Mouse (Mus musculus) MEL (cell line): ENCODE data around the gene Adam11. TPM values are rescaled to one million over a fixed set of nuclear protein-coding genes. Genes with fewer than 3 reads are reported as not detected.

ENCODE experiments used
- DNase-seq: peaks from one replicate; pipeline ENCODE4 v3.0.0; 2011; ENCODE audit warnings: low read depth, low spot score
- H3K27ac ChIP-seq: 2 replicates; pipeline ENCODE4 v1.5.1; 2012; ENCODE audit warnings: low read depth, mild to moderate bottlenecking, control low read depth, low read length, moderate library complexity; ENCODE audit not compliant: control insufficient read depth
- H3K27me3 ChIP-seq, 2 experiments: fragments of 150-350 bp in 1 of 2; sonication (generic) in 1 of 2; 2 replicates each; pipeline ENCODE4 v1.6.1; 2012; ENCODE audit warnings: low read length in 2 of 2, mild to moderate bottlenecking in 2 of 2, improper control_type of control experiment in 1 of 2, moderate library complexity in 1 of 2; ENCODE audit not compliant: insufficient read depth in 2 of 2, control insufficient read depth in 1 of 2
- H3K36me3 ChIP-seq, 2 experiments: 2 replicates each; pipeline ENCODE4 v1.6.1; 2012 to 2014; ENCODE audit warnings: low read length in 2 of 2, improper control_type of control experiment in 1 of 2, inconsistent platforms in 1 of 2, mild to moderate bottlenecking in 1 of 2; ENCODE audit not compliant: insufficient read depth in 2 of 2, control insufficient read depth in 1 of 2
- H3K4me1 ChIP-seq, 2 experiments: fragments of 150-350 bp in 1 of 2; sonication (generic) in 1 of 2; 2 replicates each; pipeline ENCODE4 v1.6.1; 2012; ENCODE audit warnings: low read length in 2 of 2, improper control_type of control experiment in 1 of 2, mild to moderate bottlenecking in 1 of 2; ENCODE audit not compliant: insufficient read depth in 2 of 2, control insufficient read depth in 1 of 2
- H3K4me3 ChIP-seq, 2 experiments: fragments of 150-350 bp in 1 of 2; sonication (generic) in 1 of 2; 2 replicates each; pipeline ENCODE4 v1.5.1; 2012; ENCODE audit warnings: low read depth in 2 of 2, low read length in 2 of 2, mild to moderate bottlenecking in 2 of 2, moderate library complexity in 2 of 2, control low read depth in 1 of 2, improper control_type of control experiment in 1 of 2; ENCODE audit not compliant: control insufficient read depth in 1 of 2, insufficient read depth in 1 of 2
- H3K79me2 ChIP-seq: 2 replicates; pipeline ENCODE4 v1.6.1; 2012; ENCODE audit warnings: mild to moderate bottlenecking, low read length, moderate library complexity; ENCODE audit not compliant: control insufficient read depth, poor library complexity, insufficient read depth
- H3K9ac ChIP-seq: 2 replicates; pipeline ENCODE4 v1.6.1; 2012; ENCODE audit warnings: low read depth, mild to moderate bottlenecking, control low read depth, low read length, moderate library complexity; ENCODE audit not compliant: control insufficient read depth, poor library complexity, severe bottlenecking
- H3K9me3 ChIP-seq: fragments of 150-350 bp; sonication (generic); replicated peaks from 2 replicates; pipeline ENCODE4 v1.6.1; 2012; ENCODE audit warnings: mild to moderate bottlenecking, low read length, improper control_type of control experiment, moderate library complexity; ENCODE audit not compliant: insufficient read depth
- BHLHE40 ChIP-seq: IDR thresholded peaks from 2 replicates; pipeline ENCODE4 v1.6.1; 2012; ENCODE audit warnings: low read depth, mild to moderate bottlenecking, inconsistent platforms, low read length, improper control_type of control experiment, borderline replicate concordance
- CHD1 ChIP-seq: IDR thresholded peaks from 2 replicates; pipeline ENCODE4 v1.6.1; 2012; ENCODE audit warnings: low read depth, mild to moderate bottlenecking, inconsistent platforms, low read length, improper control_type of control experiment
- CHD2 ChIP-seq: IDR thresholded peaks from 2 replicates; pipeline ENCODE4 v1.6.1; 2011; ENCODE audit warnings: low read length, improper control_type of control experiment
- CTCF ChIP-seq, 3 experiments: IDR thresholded peaks in 2 of 3; conservative IDR thresholded peaks in 1 of 3; 2 replicates each; pipeline ENCODE4 v1.5.1; 2011 to 2012; ENCODE audit warnings: low read length in 3 of 3, low read depth in 2 of 3, mild to moderate bottlenecking in 2 of 3, improper control_type of control experiment in 1 of 3, inconsistent platforms in 1 of 3, mixed read lengths in 1 of 3, moderate library complexity in 1 of 3; ENCODE audit not compliant: control insufficient read depth in 1 of 3, insufficient read depth in 1 of 3, poor library complexity in 1 of 3, severe bottlenecking in 1 of 3
- E2F4 ChIP-seq: IDR thresholded peaks from 2 replicates; pipeline ENCODE4 v1.6.1; 2011; ENCODE audit warnings: low read depth, low read length, improper control_type of control experiment, borderline replicate concordance
- ELF1 ChIP-seq: IDR thresholded peaks from 2 replicates; pipeline ENCODE4 v1.6.1; 2014; ENCODE audit warnings: low read depth, mild to moderate bottlenecking, inconsistent platforms, low read length, improper control_type of control experiment, moderate library complexity
- EP300 ChIP-seq, 2 experiments: IDR thresholded peaks; 2 replicates each; pipeline ENCODE4 v1.6.1; 2011; ENCODE audit warnings: improper control_type of control experiment in 2 of 2, low read length in 2 of 2, low read depth in 1 of 2, mild to moderate bottlenecking in 1 of 2
- ETS1 ChIP-seq: IDR thresholded peaks from 2 replicates; pipeline ENCODE4 v1.6.1; 2012; ENCODE audit warnings: low read depth, mild to moderate bottlenecking, inconsistent platforms, low read length, improper control_type of control experiment, moderate library complexity
- GABPA ChIP-seq: IDR thresholded peaks from 2 replicates; pipeline ENCODE4 v1.6.1; 2012; ENCODE audit warnings: low read depth, mild to moderate bottlenecking, inconsistent platforms, low read length, improper control_type of control experiment, moderate library complexity
- HCFC1 ChIP-seq: IDR thresholded peaks from 2 replicates; pipeline ENCODE4 v1.6.1; 2012; ENCODE audit warnings: low read depth, mild to moderate bottlenecking, inconsistent platforms, low read length, improper control_type of control experiment, moderate library complexity
- KAT2A ChIP-seq: conservative IDR thresholded peaks from 2 replicates; pipeline ENCODE4 v1.6.1; 2012; ENCODE audit warnings: low read depth, low read length, improper control_type of control experiment, inconsistent platforms
- MAX ChIP-seq: IDR thresholded peaks from 2 replicates; pipeline ENCODE4 v1.6.1; 2011; ENCODE audit warnings: low read length, improper control_type of control experiment
- MXI1 ChIP-seq: IDR thresholded peaks from 2 replicates; pipeline ENCODE4 v1.6.1; 2011; ENCODE audit warnings: mild to moderate bottlenecking, low read depth, low read length, improper control_type of control experiment
- MYC ChIP-seq: IDR thresholded peaks from 2 replicates; pipeline ENCODE4 v1.6.1; 2011; ENCODE audit warnings: low read depth, mild to moderate bottlenecking, low read length, improper control_type of control experiment, moderate library complexity
- NRF1 ChIP-seq: IDR thresholded peaks from 2 replicates; pipeline ENCODE4 v1.6.1; 2014; ENCODE audit warnings: low read depth, mild to moderate bottlenecking, inconsistent platforms, low read length, improper control_type of control experiment, moderate library complexity; ENCODE audit not compliant: poor library complexity, insufficient read depth, severe bottlenecking
- POLR2A ChIP-seq, 2 experiments: IDR thresholded peaks; 2 replicates each; pipeline ENCODE4 v1.6.1; 2011 to 2012; ENCODE audit warnings: low read length in 2 of 2, mild to moderate bottlenecking in 2 of 2, control low read depth in 1 of 2, improper control_type of control experiment in 1 of 2, low read depth in 1 of 2, moderate library complexity in 1 of 2; ENCODE audit not compliant: control insufficient read depth in 1 of 2, insufficient read depth in 1 of 2, poor library complexity in 1 of 2
- POLR2AphosphoS2 ChIP-seq: IDR thresholded peaks from 2 replicates; pipeline ENCODE4 v1.6.1; 2011; ENCODE audit warnings: low read length, improper control_type of control experiment
- SIN3A ChIP-seq: IDR thresholded peaks from 2 replicates; pipeline ENCODE4 v1.6.1; 2012; ENCODE audit warnings: low read length, improper control_type of control experiment, inconsistent platforms
- SMC3 ChIP-seq: IDR thresholded peaks from 2 replicates; pipeline ENCODE4 v1.6.1; 2011; ENCODE audit warnings: low read depth, low read length, improper control_type of control experiment
- TBP ChIP-seq: IDR thresholded peaks from 2 replicates; pipeline ENCODE4 v1.8.0; 2011; ENCODE audit warnings: low read depth, low read length, improper control_type of control experiment
- UBTF ChIP-seq: IDR thresholded peaks from 2 replicates; pipeline ENCODE4 v1.6.1; 2012; ENCODE audit warnings: low read depth, mild to moderate bottlenecking, inconsistent platforms, low read length, improper control_type of control experiment, moderate library complexity, borderline replicate concordance; ENCODE audit not compliant: insufficient read depth
- USF1 ChIP-seq: IDR thresholded peaks from 2 replicates; pipeline ENCODE4 v1.6.1; 2014; ENCODE audit warnings: low read depth, mild to moderate bottlenecking, inconsistent platforms, low read length, improper control_type of control experiment, moderate library complexity
- USF2 ChIP-seq, 2 experiments: IDR thresholded peaks; 2 replicates each; pipeline ENCODE4 v1.6.1; 2011 to 2012; ENCODE audit warnings: improper control_type of control experiment in 2 of 2, low read length in 2 of 2, borderline replicate concordance in 1 of 2, inconsistent platforms in 1 of 2, low read depth in 1 of 2, mild to moderate bottlenecking in 1 of 2; ENCODE audit not compliant: insufficient read depth in 1 of 2
- ZC3H11A ChIP-seq: IDR thresholded peaks from 2 replicates; pipeline ENCODE4 v1.6.1; 2012; ENCODE audit warnings: low read depth, mild to moderate bottlenecking, inconsistent platforms, low read length, improper control_type of control experiment
- ZKSCAN1 ChIP-seq: IDR thresholded peaks from 2 replicates; pipeline ENCODE4 v1.6.1; 2012; ENCODE audit warnings: low read depth, mild to moderate bottlenecking, inconsistent platforms, low read length, improper control_type of control experiment, moderate library complexity
- ZMIZ1 ChIP-seq: IDR thresholded peaks from 2 replicates; pipeline ENCODE4 v1.6.1; 2012; ENCODE audit warnings: low read depth, mild to moderate bottlenecking, inconsistent platforms, low read length, improper control_type of control experiment, moderate library complexity
- ZNF384 ChIP-seq: IDR thresholded peaks from 2 replicates; pipeline ENCODE4 v1.6.1; 2012; ENCODE audit warnings: low read depth, mild to moderate bottlenecking, inconsistent platforms, low read length, improper control_type of control experiment
- polyA plus RNA-seq, 2 experiments: library from polyadenylated mRNA; stranded (reverse) in 1 of 2; unstranded in 1 of 2; fragments of >175 nt in 1 of 2; fragments of >200 nt in 1 of 2; gene quantifications; 2 replicates each; pipeline versions ENCODE4 v1.2.1 to v1.2.4; 2012; ENCODE audit warnings: low replicate concordance in 2 of 2, low read depth in 1 of 2; ENCODE audit not compliant: insufficient read length in 2 of 2, insufficient read depth in 1 of 2, missing spikeins in 1 of 2
- total RNA-seq: library from RNA; depleted of rRNA; stranded (reverse); fragments of 300-350 nt; gene quantifications from 2 replicates; pipeline ENCODE4 v1.2.3, GENCODE M21; 2012

The Adam11 gene
- total and polyA plus RNA-seq, 3 experiments, result 0.08 to 0.36 TPM; not detected in 1

GRCm38 (mm10) chr11:102779081-102779638, 17.9 kb downstream of the Adam11 start:
- Histone ChIP-seq H3K27ac (no peak overlapping the region), H3K27me3 (peaks cover 6 to 10% of the 10 kb centered on the region in 2 experiments), H3K79me2 (no peaks in the 10 kb centered on the region), H3K9ac (no peak overlapping the region), H3K36me3 (no peaks in the 10 kb centered on the region), H3K4me3 (no peak overlapping the region), H3K9me3 (no peaks in the 10 kb centered on the region), H3K4me1 (peaks cover 0 to 15% of the 10 kb centered on the region in 2 experiments; a peak in 2 of 4 replicates)
- DNase-seq, result no peak
- TF ChIP-seq ZC3H11A, result no peak
- TF ChIP-seq MXI1, result no peak
- no peak for TF ChIP-seq NRF1
- no peak for TF ChIP-seq USF1
- no peak for TF ChIP-seq ELF1
- no peak for TF ChIP-seq CHD2
- TF ChIP-seq TBP, result no peak
- no peak for TF ChIP-seq ETS1
- no peak for TF ChIP-seq POLR2A (IDR thresholded peaks at IDR 0.05; ENCODE audit: control insufficient read depth in 1 of 2, insufficient read depth in 1 of 2, low read depth in 1 of 2, low read length in 2 of 2, poor library complexity in 1 of 2)
- no peak for TF ChIP-seq SIN3A
- no peak for TF ChIP-seq BHLHE40
- no peak for TF ChIP-seq POLR2AphosphoS2
- no peak for TF ChIP-seq ZMIZ1

- Histone ChIP-seq H3K27ac (no peak overlapping the region), H3K79me2 (no peaks in the 10 kb centered on the region), H3K27me3 (peaks cover 6 to 11% of the 10 kb centered on the region in 2 experiments), H3K9ac (0 out of 2 replicates have a peak overlapping the region, but pooled peaks have one; percentile 12), H3K36me3 (no peaks in the 10 kb centered on the region), H3K4me1 (peaks cover 0 to 10% of the 10 kb centered on the region in 2 experiments; a peak in 2 of 4 replicates), H3K9me3 (no peaks in the 10 kb centered on the region), H3K4me3 (no peak overlapping the region)
- TF ChIP-seq CHD1 (no peak), ZC3H11A (no peak), UBTF (no peak), ETS1 (no peak), MAX (no peak), BHLHE40 (no peak), MYC (no peak), KAT2A (no peak), SMC3 (no peak), GABPA (no peak), CTCF (IDR thresholded peaks at IDR 0.05 in 2 of 3, conservative IDR thresholded peaks at IDR 0.05 in 1 of 3; ENCODE audit: control insufficient read depth in 1 of 3, insufficient read depth in 1 of 3, low read depth in 2 of 3, low read length in 3 of 3, poor library complexity in 1 of 3, severe bottlenecking in 1 of 3) (no peak), HCFC1 (no peak), ZNF384 (no peak), ZMIZ1 (no peak), E2F4 (no peak), USF1 (no peak), ZKSCAN1 (no peak), EP300 (IDR thresholded peaks at IDR 0.05; ENCODE audit: low read depth in 1 of 2, low read length in 2 of 2) (no peak), USF2 (IDR thresholded peaks at IDR 0.05; ENCODE audit: borderline replicate concordance in 1 of 2, insufficient read depth in 1 of 2, low read depth in 1 of 2, low read length in 2 of 2) (no peak)
- no peak for DNase-seq
Measured at GRCm38 (mm10) chr11:102779824-102780223, 18.6 kb downstream of the Adam11 start.
